Mouse (Mus musculus): Measurements from ENCODE around the gene Rab42.

Gene Rab42

DNA sequence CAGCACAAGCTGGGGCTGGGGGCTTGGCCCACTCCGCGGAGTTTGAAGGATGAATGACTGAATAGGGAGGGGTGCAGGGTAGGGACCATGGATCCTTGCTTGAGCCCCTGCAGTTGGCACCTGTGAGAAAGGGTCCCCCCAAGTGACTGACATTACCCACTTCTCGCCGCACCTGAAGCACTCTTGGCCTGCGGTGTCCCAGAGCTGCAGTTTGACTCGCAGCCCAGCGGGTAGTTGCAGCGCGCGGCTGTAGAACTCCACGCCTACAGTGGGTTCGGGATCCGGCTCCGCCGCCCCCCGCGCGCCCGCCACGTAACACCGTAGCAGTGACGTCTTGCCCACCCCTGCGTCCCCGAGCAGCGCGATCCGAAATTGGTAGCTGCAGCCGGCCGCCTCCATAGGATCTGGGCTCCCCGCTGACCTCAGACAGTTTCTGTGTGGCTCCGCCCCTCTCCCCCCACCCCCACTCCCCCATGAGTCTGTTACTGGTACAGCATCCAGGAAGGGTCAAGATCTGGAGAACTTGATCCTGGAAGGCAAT is at the start of gene Rab42:
TSS of gene Rab42 (minus strand) at position 447 of the 541 bp plus-strand sequence.
- no peak for DNase-seq (ENCODE audit: low read depth, low spot score)

DNA sequence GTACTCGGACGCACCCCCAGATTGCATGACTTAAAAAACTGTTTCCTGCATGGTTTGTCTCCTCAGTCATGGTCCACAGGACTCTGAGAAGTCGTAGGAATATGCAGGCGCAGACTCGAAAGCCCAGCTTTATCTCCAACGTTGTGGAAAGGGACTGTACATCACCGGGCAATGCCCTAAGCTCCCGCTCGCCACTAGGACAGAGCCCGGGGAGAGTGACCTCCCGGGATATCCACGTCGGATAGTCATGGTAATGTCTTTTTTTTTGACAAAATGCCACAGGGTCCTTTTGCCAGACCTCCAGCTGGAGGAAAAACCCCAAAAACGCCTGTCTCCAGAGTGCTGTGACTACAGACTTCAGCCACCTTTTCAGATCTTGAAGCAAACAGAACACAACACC is 49.6 kb upstream of the Rab42 start:
- no peak for DNase-seq (ENCODE audit: low read depth, low spot score)

DNA sequence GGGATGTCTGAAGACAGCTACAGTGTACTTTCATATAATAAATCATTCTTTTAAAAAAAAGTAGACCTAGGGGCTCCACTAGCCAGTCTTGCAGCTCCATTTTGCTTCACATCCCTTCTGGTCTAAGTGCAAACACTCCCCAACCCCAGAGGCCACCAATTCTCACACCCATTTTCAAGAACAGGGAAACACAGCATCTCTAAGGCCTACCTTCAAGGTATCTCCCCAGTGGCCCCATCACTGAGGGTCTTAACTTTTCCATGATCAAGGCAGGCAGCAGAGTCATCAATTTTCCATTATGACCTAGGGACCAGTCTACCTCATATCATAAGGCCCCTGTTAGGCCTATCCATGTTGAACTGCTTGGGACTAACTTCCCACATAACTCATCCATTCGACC is 48.2 kb upstream of the Rab42 start:
- DNase-seq (ENCODE audit: low read depth, low spot score): no peak

- DNase-seq (ENCODE audit: low read depth, low spot score): no peak
These were observed 47.7 kb upstream of the Rab42 start for GRCm38 (mm10) chr4:132350854-132351253.

GRCm38 (mm10) chr4:132350123-132350740 is 47.0 kb upstream of the Rab42 start:
- no peak for DNase-seq (ENCODE audit: low read depth, low spot score)

GRCm38 (mm10) chr4:132349495-132350122 is 46.4 kb upstream of the Rab42 start:
- DNase-seq (ENCODE audit: low read depth, low spot score): no peak

DNA sequence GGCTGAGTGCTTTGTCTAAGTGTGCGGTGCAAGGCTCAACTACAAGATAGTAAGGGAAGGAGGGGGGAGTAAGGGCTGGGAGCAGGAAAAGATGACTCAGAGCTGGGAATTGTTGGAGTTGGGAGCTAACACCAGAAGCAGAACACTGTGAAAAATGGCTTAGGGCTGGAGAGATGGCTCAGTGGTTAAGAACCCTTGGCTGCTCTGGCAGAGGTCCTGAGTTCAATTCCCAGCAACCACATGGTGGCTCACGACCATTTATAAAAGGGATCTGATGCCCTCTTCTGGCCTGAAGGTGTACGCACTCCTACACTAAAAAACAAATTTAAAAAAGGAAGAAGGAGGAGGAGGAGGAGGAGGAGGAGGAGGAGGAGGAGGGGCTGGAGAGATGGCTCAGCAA is 43.5 kb upstream of the Rab42 start:
- no peak for DNase-seq (ENCODE audit: low read depth, low spot score)

- DNase-seq (ENCODE audit: low read depth, low spot score): no peak
These were observed 43.1 kb upstream of the Rab42 start for GRCm38 (mm10) chr4:132346261-132346660.

DNA sequence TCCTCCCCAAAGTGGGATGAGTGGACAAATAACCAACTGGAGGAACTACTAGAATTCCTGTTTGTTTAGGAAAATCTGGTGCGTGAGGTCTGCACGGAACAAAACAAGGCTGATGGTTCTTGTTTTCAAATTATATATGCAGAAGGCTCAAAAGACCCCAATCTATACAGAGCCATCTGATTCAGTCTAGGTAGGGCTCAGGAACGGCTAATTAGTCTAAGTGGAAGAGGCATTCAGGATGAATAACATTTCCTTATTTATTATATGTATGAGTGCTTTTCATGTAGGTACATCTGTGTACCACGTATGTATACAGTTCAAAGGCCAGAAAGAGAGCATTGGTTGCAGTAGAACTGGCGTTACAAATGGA is 42.6 kb upstream of the Rab42 start:
- no peak for DNase-seq (ENCODE audit: low read depth, low spot score)

DNA sequence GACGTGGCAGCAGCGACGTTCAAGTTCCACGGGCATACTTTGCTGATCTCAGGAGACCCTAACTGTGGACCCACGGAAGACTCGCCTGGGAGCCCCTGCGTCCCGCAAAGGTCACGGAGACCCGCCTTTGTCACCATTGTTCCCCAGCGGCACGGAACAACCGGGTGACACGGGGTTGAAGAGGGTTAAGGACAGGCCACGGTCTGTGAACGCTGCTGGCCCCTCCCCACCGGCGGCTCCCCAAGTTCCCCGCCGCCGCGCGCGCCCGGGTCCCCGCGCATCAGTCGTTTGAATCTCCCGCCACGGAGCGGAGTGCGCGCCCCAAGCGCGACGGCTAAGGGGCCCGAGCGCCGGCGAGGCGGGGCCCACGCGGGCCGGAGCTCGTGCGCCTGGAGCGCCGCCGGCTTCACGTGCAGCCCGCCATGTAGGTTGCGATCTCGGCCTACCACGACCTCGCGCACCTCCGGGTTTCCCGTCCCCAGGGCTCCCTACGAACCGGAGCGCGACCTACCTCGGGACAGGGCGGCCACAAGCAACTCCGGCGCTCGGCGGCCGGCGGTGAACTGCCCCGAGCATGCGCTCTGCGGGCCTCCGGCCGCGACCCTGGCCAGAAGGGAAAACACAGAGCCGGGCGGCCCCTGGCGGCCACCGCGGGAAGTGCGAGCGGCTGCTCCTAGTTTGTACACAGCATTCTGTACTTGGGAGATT is 42.1 kb upstream of the Rab42 start:
- DNase-seq (ENCODE audit: low read depth, low spot score): peak; percentile 69

GRCm38 (mm10) chr4:132344403-132345134 is 41.4 kb upstream of the Rab42 start:
- no peak for DNase-seq (ENCODE audit: low read depth, low spot score)

DNA sequence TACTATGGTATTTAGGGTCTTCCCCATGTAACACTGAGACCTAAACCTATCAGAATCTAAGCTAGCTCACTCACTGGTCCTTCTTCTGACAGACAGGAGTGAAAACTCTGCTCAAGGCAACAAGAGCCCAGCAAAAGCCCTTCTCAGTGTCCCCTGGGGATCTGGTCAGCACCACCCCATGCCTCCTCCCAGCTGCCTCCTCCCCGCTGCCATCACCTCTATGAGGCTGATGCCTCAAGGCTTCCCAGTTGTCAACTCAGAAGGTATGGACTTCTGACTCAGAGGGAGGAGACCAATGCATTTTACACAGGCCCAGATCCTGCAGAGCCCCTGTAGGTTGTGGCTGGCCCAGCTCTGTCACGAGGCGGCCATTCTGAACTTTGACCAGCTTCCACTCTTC is 38.3 kb upstream of the Rab42 start:
- DNase-seq (ENCODE audit: low read depth, low spot score): no peak

- DNase-seq (ENCODE audit: low read depth, low spot score): no peak
These were observed 35.8 kb upstream of the Rab42 start for GRCm38 (mm10) chr4:132338943-132339342.

DNA sequence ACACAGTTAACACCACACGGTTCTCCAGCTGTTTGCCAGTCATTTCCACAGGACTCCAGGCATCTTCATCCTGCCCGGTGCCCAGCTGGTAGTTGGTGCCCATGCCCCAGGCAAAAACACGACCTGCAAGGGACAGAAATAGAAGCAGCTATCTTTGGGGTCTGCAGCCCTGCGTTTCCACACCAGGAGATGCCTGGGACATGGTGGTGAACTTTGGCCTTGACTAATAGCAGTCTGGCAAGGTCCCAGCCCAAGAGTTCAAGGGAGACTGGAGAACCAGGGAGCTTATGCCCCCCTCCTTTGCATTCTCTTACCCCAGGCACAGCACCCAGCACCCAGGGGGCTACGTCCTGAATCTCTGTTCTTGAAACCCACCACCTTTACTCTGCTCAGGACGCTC is 29.7 kb upstream of the Rab42 start:
- no peak for DNase-seq (ENCODE audit: low read depth, low spot score)

DNA sequence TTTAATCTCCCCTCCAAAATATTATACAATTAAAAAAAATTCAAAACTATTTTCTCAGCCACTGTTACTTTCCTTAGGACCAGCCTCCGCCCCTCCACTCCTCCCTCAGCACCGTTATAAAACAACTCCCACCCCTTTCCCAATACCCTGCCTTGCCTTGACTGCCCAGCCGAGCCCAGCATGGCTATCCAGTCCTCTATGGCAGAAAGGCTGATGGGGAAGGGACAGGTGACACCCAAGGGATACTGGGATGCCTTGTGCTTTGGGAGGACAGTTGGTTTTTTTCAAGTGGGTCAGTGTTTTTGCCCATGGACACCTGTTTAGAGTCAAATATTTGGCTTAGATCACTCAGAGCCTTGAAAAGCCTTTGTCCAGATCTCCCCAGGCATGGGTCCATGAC is 28.8 kb upstream of the Rab42 start:
- no peak for DNase-seq (ENCODE audit: low read depth, low spot score)

DNA sequence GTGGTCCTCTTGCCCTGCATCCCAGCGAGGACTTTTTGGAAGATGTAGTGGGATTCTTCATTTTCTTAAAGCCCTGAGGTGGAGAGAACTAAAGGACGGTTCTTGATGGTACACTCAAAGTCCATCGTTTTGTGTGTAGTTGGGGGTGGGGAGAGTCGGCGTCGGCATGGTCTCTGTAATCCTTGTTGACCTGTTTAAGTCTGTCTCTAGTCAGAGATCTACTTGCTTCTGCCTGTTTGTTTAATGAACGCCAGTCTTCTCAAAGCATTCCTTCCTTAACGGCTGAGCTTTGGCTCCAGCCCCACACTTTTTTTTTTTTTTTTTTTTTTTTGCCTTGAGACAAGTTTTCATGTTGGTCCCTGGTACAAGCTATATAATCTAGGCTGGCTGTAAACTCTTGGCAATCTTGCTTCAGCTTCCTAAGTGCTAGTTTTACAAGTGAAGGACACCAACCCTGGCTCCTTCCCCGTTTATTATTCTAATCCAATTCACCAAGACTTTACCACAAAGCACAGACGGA is 26.7 kb upstream of the Rab42 start:
- DNase-seq (ENCODE audit: low read depth, low spot score): no peak

GRCm38 (mm10) chr4:132329115-132329834 is 26.1 kb upstream of the Rab42 start, which contains the start of gene Trnau1ap:
Gene Trnau1ap, minus strand, starts transcription at chr4:132329538.
- DNase-seq (ENCODE audit: low read depth, low spot score): peak; percentile 79

GRCm38 (mm10) chr4:132328391-132328982 is 25.3 kb upstream of the Rab42 start:
- no peak for DNase-seq (ENCODE audit: low read depth, low spot score)

DNA sequence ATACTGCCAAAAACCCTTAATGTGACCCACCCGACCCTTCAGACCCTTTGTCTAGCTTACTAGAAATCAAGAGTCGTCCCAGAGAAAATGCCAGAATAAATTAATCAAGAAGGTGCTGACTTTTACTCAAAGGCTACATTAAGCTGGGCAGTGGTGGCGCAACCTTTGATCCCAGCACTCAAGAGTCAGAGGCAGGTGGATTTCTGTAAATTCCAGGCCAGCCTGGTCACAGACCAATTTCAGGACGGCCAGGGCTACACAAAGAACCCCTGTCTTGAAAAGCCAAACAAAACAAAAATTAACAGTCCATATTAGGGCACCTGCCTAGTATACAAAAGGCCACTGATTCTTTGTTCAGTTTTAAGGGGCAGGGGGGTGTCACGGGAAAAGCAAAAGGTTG is 23.3 kb upstream of the Rab42 start:
- DNase-seq (ENCODE audit: low read depth, low spot score): no peak

DNA sequence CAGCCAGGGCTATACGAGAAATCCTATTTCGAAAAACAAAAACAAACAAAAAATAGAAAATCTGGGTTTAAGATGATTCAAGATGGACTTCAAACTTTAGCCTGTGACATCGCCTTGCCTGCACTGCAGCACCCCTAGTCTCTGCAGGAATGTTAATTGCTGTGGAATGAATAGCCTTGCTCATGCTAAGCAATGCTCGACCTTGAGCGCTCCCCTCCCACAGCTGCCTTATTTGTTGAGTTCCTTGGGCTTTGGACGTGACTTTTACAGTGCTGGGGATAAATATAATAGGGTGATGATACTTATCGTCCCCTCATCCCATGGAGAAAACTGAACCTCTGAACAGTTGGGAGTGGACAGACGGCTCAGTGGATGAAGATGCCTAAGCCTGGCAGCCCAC is 12.5 kb upstream of the Rab42 start:
- DNase-seq (ENCODE audit: low read depth, low spot score): no peak

DNA sequence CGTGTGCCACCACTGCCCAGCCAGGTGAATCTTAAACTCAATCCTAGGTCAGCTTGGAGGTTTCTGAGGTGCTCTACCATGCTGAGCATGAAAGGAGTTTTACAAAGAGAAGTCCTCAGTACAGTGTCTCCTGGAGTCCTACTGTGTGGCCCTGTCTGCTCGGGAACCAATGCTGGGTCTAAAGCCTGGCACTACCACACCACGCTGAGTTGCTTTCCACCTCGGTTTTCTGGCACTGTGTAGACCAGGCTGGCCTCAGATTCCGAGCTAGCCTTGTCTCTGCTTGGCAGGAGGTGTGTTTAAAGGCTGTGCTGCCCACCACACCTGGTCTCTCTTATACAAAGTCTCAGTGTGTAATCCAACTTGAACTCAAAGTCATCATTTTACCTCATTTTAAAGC is 9.4 kb upstream of the Rab42 start:
- no peak for DNase-seq (ENCODE audit: low read depth, low spot score)

All from retina, adult 2 months (tissue).